Mouse (Mus musculus) forebrain, postnatal 0 days (tissue): ENCODE results near the gene Sfxn1. TPM values are rescaled to one million over a fixed set of nuclear protein-coding genes. Genes with fewer than 3 reads are reported as not detected.

ENCODE experiments used
- ATAC-seq: fragments of 200-750 bp; cut with Nextera tagmentation; 2 replicates; pipeline ENCODE4 v1.8.0; 2017; ENCODE audit warnings: mild to moderate bottlenecking, moderate library complexity
- DNase-seq: peaks from one replicate; pipeline ENCODE4 v3.0.0-alpha.2; 2015
- H3K27ac ChIP-seq: fragments of 300-500 bp; sonication (generic); 2 replicates; pipeline ENCODE4 v1.5.1; 2014; ENCODE audit warnings: low read depth, mild to moderate bottlenecking, antibody characterized with exemption, low read length, moderate library complexity, mixed read lengths
- H3K27me3 ChIP-seq: fragments of 300-500 bp; sonication (generic); 2 replicates; pipeline ENCODE4 v1.6.1; 2014; ENCODE audit warnings: mild to moderate bottlenecking, low read length, mixed read lengths; ENCODE audit not compliant: insufficient read depth
- H3K36me3 ChIP-seq: fragments of 300-500 bp; sonication (generic); 2 replicates; pipeline ENCODE4 v1.6.1; 2014; ENCODE audit warnings: mild to moderate bottlenecking, moderate library complexity; ENCODE audit not compliant: insufficient read depth
- H3K4me1 ChIP-seq: fragments of 300-500 bp; sonication (generic); 2 replicates; pipeline ENCODE4 v1.6.1; 2014; ENCODE audit warnings: antibody characterized with exemption; ENCODE audit not compliant: insufficient read depth
- H3K4me2 ChIP-seq: fragments of 300-500 bp; sonication (generic); 2 replicates; pipeline ENCODE4 v1.6.1; 2014; ENCODE audit warnings: low read depth, mild to moderate bottlenecking, moderate library complexity
- H3K4me3 ChIP-seq: fragments of 300-500 bp; sonication (generic); 2 replicates; pipeline ENCODE4 v1.5.1; 2014; ENCODE audit warnings: low read depth, low read length, mixed read lengths
- H3K9ac ChIP-seq: fragments of 300-500 bp; sonication (generic); 2 replicates; pipeline ENCODE4 v1.6.1; 2014; ENCODE audit warnings: mild to moderate bottlenecking
- H3K9me3 ChIP-seq: fragments of 300-500 bp; sonication (generic); 2 replicates; pipeline ENCODE4 v1.6.1; 2016; ENCODE audit warnings: low read length
- CTCF ChIP-seq: sonication (generic); IDR thresholded peaks from 2 replicates; pipeline ENCODE4 v1.5.1; 2016; ENCODE audit warnings: antibody characterized with exemption, control low read depth, low read depth
- WGBS: fragments of 180-500 bp; shearing (Covaris S2); extraction: QIAGEN DNeasy Blood & Tissue Kit; methylation state at CpG from one replicate; pipeline ENCODE4 v1.1.7; 2014; 5-methylcytosine and 5-hydroxymethylcytosine counted together
- polyA plus RNA-seq: library from polyadenylated mRNA; unstranded; fragments of >200 nt; fragmentation: Nextera tagmentation; extraction: Ambion mirVana; gene quantifications from 2 replicates; pipeline ENCODE4 v1.2.1, GENCODE M21; 2015
- total RNA-seq: library from RNA; depleted of rRNA; stranded (reverse); fragments of >200 nt; gene quantifications from 2 replicates; pipeline ENCODE4 v1.2.3, GENCODE M21; 2014; rRNA removed

Sfxn1 gene
- total and polyA plus RNA-seq, 2 experiments from 2014 or later, result 102 to 116 TPM

- TF ChIP-seq CTCF, result no peak
- Histone ChIP-seq H3K4me1 (no peaks in the 10 kb centered on the region), H3K27ac (no peak overlapping the region), H3K36me3 (no peaks in the 10 kb centered on the region), H3K9ac (no peak overlapping the region), H3K4me2 (no peak overlapping the region), H3K4me3 (no peak overlapping the region), H3K9me3 (no peaks in the 10 kb centered on the region), H3K27me3 (no peaks in the 10 kb centered on the region)
- no peak for ATAC-seq
- WGBS, result 33% methylated on average over 9 of the region's 9 CpGs
- DNase-seq, result no peak
Measured at GRCm38 (mm10) chr13:54153672-54154218, 82.1 kb downstream of the Sfxn1 start.

- no peak overlapping the region for H3K9ac ChIP-seq
- no peak for DNase-seq
- no peak for ATAC-seq
- no peak overlapping the region for H3K4me3 ChIP-seq
- no peak for TF ChIP-seq CTCF
- H3K36me3 ChIP-seq, result no peaks in the 10 kb centered on the region
- no peak overlapping the region for H3K4me2 ChIP-seq
- 76% methylated on average over 2 of the region's 2 CpGs for WGBS
- H3K9me3 ChIP-seq, result no peaks in the 10 kb centered on the region
- H3K27ac ChIP-seq, result no peak overlapping the region
- no peaks in the 10 kb centered on the region for H3K27me3 ChIP-seq
- 0 out of 2 replicates have a peak, but pooled peaks cover 6% of the 10 kb centered on the region for H3K4me1 ChIP-seq
Measured at GRCm38 (mm10) chr13:54155822-54156221, 84.2 kb downstream of the Sfxn1 start.

Other genes with a start within 250 kb of the Sfxn1 start
- 9.8 and 19.7 TPM in 2 replicates for gene Drd1, start 16.2 kb upstream of the Sfxn1 start, total RNA-seq
- 6.6 and 7.6 TPM in 2 replicates for gene Drd1, start 16.2 kb upstream of the Sfxn1 start, polyA plus RNA-seq
- gene Hrh2, start 120.3 kb downstream of the Sfxn1 start, total RNA-seq, result 2.2 and 2.5 TPM in 2 replicates
- 0.80 and 1.3 TPM in 2 replicates for gene Hrh2, start 120.3 kb downstream of the Sfxn1 start, polyA plus RNA-seq